Mouse (Mus musculus): ENCODE results near the gene Fgd5.
"Not testable (repeated sequence)": the region's sequence is repeated elsewhere in the genome, so short reads cannot be mapped to it uniquely, and the experiment has no call there.

The Fgd5 gene

DNA sequence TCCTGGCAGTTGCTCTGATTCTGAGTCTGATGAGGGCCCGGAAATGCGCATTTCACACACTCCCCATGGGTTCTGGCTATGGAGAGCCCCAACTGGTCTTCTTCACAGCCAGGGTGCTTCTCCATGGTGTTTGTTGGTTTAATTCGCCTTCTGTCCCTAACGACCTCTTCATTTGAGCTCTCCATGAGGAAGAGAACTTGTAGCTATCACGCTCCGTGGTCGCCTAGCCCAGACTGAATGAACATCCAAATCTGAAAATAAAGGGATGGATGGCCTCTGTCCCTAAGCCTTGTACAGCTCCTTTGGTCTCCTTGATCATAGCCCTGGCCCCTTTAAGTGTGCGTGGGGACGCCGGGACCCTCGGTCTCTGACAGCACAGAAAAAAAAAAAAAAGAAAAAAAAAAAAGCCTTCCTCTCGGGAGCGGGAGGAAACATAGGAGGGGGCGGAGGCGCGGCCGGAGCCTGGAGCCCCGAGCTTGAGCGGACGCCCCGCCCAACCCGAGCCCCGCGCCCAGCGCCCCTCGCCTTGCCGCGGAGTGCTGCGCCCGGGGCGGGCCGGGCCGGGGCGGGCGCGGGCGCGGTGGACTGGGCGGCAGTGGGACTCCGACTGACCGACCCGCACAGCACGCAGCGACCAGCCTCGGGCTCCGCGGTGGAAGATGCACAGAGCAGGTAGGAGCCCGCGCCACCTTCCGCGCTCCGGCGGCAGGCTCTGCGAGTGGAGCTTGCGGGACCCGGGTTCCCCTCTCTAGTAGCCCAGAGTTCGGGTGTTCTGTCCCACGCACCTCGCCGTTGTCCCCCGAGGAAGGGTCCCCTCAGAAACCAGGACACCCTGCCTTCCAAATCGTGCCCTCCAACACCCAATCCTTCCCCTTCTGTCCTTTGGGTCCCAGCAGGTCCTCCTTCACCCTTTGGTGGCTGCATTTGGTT is at the start of gene Fgd5:
TSS of gene Fgd5 (plus strand) at position 508 of the 930 bp plus-strand sequence.
- in situ Hi-C loops (cut with MboI): no loop called here

DNA sequence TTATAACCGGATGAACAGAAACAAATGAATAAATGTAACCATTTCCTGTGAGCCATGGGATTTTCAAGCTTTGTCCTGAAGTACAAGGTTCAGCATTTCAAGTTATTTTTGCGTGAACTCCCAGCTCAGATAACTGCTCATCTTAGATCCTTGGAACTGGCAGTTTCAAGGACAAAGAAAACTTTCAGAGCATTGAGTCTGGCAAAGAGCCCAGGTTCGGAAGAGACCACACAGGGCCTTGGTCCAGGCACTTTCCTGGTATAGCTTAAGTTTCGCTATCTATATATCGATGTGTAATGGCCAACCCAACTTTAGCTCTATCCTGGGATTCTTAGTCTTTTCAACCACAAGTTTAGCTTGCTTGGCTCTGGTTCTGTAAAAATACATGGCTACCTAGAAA is 47.4 kb upstream of the Fgd5 start:
- in situ Hi-C loops (cut with MboI): no loop called here

GRCm38 (mm10) chr6:91938491-91938890 is 40.2 kb upstream of the Fgd5 start:
- in situ Hi-C loops (cut with MboI): no loop called here

- in situ Hi-C loops (cut with MboI): no loop called here
These were observed 30.3 kb upstream of the Fgd5 start for GRCm38 (mm10) chr6:91948426-91948825.

- in situ Hi-C loops (cut with MboI): not testable (repeated sequence)
These were observed 20.7 kb upstream of the Fgd5 start for GRCm38 (mm10) chr6:91958015-91958414.

DNA sequence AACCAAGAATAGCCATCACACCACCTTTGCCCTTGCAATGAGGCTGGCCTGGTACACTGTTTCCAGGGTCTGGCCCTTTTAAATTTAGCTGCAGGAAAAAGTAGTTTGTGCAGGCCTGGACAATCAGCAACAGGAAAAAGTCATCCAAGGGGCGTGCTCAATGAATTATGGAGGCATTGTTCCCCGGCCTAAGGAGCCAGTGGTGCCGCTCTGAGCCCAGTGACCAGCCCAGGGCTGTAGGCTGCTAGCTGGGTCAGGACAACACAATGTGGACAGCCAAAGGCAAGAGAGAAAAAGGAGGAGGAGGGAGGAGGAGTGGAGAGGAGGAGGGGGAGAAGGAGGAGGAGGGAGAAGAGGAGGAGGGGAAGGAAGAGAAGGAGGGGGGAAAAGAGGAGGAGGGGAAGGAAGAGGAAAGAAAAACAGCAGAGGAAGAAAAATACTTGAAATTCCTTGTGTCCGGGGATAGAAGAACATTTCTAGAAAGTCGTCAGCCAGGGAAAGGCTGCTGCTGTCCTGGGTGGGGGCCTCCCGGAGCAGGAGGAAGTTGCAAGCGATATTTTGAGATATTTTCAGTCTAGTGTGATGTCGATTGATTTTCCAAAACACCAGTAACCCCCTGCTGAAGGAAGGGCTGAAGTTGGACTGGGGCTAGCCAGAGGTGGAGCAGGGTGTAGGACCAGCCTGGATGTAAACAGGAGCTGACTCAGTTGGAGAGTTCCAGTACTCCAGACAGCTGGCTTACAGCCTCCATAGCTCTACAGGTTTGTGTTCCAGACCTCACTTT is 18.5 kb upstream of the Fgd5 start:
- in situ Hi-C loops (cut with MboI): no loop called here

- in situ Hi-C loops (cut with MboI): no loop called here
These were observed 15.2 kb upstream of the Fgd5 start for GRCm38 (mm10) chr6:91963429-91963828.

GRCm38 (mm10) chr6:91965060-91965459 is 13.6 kb upstream of the Fgd5 start:
- in situ Hi-C loops (cut with MboI): no loop called here

- in situ Hi-C loops (cut with MboI): no loop called here
These were observed 12.7 kb upstream of the Fgd5 start for GRCm38 (mm10) chr6:91966006-91966405.

DNA sequence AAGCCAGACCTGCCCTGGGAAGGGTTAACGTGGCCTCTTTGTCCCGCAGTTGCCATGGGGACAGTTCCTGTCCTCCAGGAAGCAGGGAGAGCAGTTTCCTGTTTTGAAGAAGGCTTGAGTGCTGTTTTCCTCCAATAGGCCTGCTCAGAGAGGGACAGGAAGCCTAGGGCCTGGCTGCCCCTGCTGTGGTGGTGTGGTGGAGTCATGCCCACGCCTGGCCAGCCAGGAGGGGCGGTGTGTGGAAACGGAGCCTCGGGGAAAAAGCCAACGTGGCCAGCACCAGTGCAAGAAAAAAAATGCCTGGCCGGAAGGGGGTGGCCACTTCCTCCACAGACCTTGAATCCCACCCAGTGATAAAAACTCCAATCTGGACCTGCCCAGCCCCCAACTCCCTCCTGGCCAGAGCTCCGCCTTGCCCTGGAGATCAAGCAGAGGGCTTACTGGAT is 6.5 kb upstream of the Fgd5 start:
- in situ Hi-C loops (cut with MboI): no loop called here

- in situ Hi-C loops (cut with MboI): no loop called here
These were observed 4.7 kb upstream of the Fgd5 start for GRCm38 (mm10) chr6:91973972-91974371.

DNA sequence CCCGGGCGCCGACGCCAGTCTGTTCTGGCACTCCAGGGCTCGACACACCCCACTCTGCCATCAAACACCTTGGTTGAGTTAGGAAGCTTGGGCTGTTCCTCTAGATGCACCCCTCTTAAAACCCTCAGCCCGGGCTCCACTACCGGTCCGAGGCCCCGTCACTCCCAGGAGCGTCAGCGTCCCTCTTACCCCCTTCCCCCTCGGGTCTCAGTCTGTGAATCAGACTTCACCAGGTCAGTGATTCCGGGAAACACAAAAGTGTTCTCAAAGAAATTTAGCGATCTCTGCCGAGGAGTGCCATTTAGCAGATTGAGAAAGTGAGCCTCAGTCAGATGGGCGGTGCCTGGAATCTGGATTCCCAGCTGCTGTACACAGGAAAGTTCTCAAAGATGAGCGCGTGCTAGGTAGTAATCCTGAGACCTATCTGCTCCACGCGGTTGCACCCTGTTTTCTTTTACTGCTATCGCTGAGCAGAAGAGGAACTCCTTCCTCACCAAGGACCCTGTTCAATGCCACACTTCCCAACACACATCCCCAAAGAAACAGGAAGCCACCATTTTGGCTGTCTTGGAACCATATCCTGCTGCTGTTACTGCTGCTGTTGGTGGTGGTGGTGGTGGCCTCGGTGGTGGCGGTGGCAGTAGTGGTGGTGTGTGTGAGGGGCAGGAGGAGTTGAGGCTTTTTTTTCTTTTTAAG is 771 bp downstream of the Fgd5 start:
- in situ Hi-C loops (cut with MboI): no loop called here

DNA sequence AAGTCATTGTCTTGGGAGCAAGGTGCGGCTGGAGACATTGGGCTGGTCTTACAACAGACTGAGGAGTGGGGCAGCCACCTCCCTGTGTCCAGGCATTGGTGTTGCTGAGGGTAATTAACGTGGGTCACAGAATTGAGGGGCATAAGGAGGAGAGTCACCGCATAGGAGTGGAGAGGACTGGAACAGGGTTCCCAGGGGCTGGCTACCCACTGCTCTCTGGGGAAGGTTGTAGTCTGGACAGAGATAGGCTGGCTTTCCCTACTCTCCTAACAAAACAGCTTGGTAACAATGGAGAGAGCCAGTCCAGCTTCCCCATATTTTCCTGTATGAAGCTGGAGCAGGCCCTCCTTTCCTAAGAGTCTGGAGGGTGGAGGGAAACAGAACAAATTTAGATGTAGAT is 1.3 kb downstream of the Fgd5 start:
- in situ Hi-C loops (cut with MboI): no loop called here

DNA sequence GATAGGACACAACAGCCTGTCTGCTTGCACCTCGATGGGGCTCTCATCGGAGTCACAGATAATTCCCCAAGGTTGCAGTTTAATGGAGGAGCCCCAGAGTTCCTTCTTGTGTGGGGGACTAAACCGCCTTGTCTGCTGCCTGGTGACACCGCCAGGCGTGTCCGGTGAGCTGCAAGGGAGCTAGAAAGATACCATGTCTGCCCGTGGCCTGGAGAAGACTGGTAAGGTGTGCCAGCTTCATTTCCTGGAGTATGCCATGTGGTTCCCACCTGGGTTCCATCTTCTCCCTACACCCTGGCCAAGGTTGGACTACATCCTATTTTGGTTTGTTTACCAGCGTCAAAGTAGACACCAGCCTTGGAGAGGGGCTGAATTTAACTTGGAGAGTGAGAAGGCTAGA is 11.4 kb downstream of the Fgd5 start:
- in situ Hi-C loops (cut with MboI): no loop called here

DNA sequence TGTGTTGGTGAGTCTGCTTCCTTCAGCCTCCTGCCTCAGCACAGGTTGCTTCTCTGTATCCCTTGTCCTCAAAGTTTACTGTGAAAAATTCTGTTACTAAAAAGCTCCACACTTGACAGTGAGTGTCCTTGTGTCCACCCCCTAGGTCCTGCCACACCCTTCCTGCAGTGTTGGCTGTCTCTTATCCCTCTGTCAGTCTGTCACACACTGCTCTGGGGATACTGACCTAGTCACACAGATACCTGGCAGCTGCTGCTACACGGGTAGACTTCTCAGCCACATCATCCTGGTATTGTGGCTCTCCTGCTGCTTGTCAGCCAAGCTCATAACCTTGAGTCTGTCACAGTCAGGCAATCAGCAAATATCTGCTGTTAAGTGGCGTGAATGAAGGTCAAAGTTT is 14.1 kb downstream of the Fgd5 start:
- in situ Hi-C loops (cut with MboI): no loop called here

- in situ Hi-C loops (cut with MboI): no loop called here
These were observed 15.3 kb downstream of the Fgd5 start for GRCm38 (mm10) chr6:91993795-91994505.

DNA sequence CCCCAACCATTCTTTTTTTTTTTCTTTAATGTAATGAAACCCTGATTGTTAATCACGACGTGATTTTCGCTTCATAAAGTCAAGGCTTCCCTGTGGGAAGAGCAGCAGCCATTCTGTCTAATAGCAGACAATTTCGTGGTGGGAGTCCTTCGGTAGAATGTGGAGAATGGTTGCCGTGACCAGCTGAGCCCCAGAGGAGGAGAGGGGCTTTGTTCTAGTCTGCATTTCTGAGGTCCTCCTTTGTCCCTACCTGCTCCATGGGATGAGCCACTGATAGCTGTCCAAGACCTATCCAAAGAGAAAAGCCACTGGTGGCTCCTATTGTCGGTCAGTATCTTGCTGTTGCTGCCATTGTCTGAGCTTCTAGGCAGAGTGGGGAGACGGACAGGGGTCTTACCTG is 17.4 kb downstream of the Fgd5 start:
- in situ Hi-C loops (cut with MboI): no loop called here

DNA sequence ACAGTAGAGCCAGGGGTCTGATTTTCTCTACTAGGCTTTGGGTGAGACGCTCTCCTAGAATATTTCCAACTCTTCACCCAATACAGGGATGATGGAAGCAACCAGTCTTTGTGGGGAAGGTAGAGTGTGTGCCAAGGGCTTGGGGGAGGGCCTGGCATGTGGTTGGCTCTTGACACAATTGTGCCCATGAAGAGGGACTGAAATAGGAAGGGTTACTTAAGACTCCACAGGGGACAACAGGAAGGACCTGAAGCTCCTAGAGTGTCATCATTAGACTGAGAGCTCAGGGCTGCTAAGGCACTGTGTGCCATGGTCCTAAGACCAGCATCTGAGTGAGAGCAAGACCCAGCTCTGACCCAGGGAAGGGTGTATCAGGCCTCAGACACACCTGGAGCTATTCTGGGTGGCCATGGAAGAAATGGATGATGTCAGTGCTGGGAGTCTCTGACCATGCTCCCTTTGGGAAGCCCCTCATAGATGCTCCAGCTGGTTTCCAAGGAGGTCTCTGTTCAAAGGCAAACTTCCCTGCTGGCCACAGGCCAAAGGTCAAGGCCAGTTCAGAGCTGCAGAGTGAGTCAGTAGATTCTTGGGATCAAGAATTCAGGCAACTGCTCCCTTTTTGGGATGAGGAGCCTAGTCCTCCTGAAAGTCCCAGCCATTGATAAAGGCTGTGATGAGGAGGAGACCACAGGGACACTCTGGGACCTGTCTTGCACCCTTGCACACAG is 24.0 kb downstream of the Fgd5 start:
- in situ Hi-C loops (cut with MboI): no loop called here

- in situ Hi-C loops (cut with MboI): no loop called here
These were observed 25.0 kb downstream of the Fgd5 start for GRCm38 (mm10) chr6:92003646-92004045.

DNA sequence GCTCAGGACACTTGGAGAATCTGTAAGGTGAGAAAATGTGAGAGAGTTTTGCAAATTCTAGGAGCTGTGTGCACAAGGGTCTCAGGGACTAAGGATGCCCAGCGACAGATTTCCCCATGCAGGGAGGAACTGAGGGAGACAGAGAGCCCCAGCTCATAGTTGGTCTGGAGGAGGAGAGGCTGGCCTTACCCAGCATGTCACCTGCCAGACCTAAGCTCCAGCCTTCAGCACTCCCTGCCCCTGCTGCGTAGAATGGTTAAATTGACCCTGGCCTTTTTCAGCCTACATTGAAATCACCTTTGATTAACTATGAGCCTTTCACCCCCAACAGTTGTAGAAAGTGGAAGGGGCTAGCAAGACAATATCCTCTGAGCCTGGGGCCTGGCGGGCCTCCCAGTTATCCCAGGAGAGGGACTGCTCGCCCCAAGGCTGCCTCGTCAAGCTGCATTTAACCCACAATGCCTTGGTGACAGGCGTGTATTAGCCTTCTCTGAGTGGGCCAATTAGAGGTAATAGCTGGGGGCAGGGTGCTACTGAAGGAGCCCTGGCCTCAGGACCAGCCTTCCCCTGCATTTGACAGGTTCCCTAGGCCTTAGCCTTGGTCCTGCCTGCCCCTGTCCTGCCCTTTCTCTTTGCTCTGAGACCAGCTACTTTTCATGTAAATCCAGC is 25.6 kb downstream of the Fgd5 start:
- in situ Hi-C loops (cut with MboI): no loop called here

Measured in mature B cell (primary cell).